12 mouse cellular contexts compared by ENCODE assay signal in genomic region chr6:66399091-66399755, GRCm38 (mm10).
DNase-seq lines count a peak whose midpoint lies in the region; ATAC-seq and TF ChIP-seq lines count a peak whose summit lies in the region.
"Had no signal": no experiment of that assay in that cellular context is flagged by ENCODE, and none has a peak within 500 bp of the region (broad histone marks: within the 10 kb centered on the region; RNA-seq: fewer than 3 reads in every experiment).

No protein-coding gene starts in this region.

- DNase-seq in right cerebral cortex, postnatal 10 days (ENCODE audit: low spot score in 2 of 2) = peak; percentile 33
- DNase-seq in right cerebral cortex, adult 2 months (ENCODE audit: low spot score in 2 of 2) = no peak
- DNase-seq in forebrain, postnatal 0 days = peak; percentile 46
- peak; percentile 77 for DNase-seq in midbrain, embryonic 11.5 days (ENCODE audit: low spot score, missing footprints)
- DNase-seq in yolk sac, embryonic 10.5 days (ENCODE audit: low spot score) = peak; percentile 4
- DNase-seq in c-Kit-positive CD71-positive TER-119-positive erythroid progenitor cells, embryonic 14.5 days (ENCODE audit: low spot score) = no peak
- DNase-seq in adrenal gland, postnatal 14 days = no peak
- DNase-seq: gastrocnemius, postnatal 36 days; lung, postnatal 10 days; right cerebral cortex, postnatal 25 days; thymus, postnatal 25 days had no signal

- H3K4me1 ChIP-seq in forebrain, postnatal 0 days (ENCODE audit: insufficient read depth) = no peaks in the 10 kb centered on the region
- H3K4me1 ChIP-seq in midbrain, embryonic 11.5 days (ENCODE audit: control insufficient read depth, insufficient read depth, low read length) = no peaks in the 10 kb centered on the region; the same call in 1 of the 2 replicates

- no peak overlapping the region for H3K4me2 ChIP-seq in forebrain, postnatal 0 days (ENCODE audit: low read depth)
- no peak overlapping the region for H3K4me2 ChIP-seq in midbrain, embryonic 11.5 days

- H3K27me3 ChIP-seq in forebrain, postnatal 0 days (ENCODE audit: insufficient read depth, low read length) = no peaks in the 10 kb centered on the region
- H3K27me3 ChIP-seq in midbrain, embryonic 11.5 days (ENCODE audit: control insufficient read depth, insufficient read depth, low read length) = no peaks in the 10 kb centered on the region

- no peak overlapping the region for H3K9ac ChIP-seq in forebrain, postnatal 0 days
- no peak overlapping the region for H3K9ac ChIP-seq in midbrain, embryonic 11.5 days (ENCODE audit: low read length)

- no peak for TF ChIP-seq CTCF in forebrain, postnatal 0 days (IDR thresholded peaks at IDR 0.05; ENCODE audit: low read depth)

- H3K27ac ChIP-seq in forebrain, postnatal 0 days (ENCODE audit: low read depth, low read length) = no peak overlapping the region
- H3K27ac ChIP-seq in midbrain, embryonic 11.5 days (ENCODE audit: low read depth, low read length) = no peak overlapping the region; the same call in 1 of the 2 replicates

- no peaks in the 10 kb centered on the region for H3K9me3 ChIP-seq in forebrain, postnatal 0 days (ENCODE audit: low read length)
- H3K9me3 ChIP-seq in midbrain, embryonic 11.5 days (ENCODE audit: control insufficient read depth, low read length) = no peaks in the 10 kb centered on the region

- WGBS in forebrain, postnatal 0 days = 4% methylated on average over 4 of the region's 4 CpGs
- 17% methylated on average over 4 of the region's 4 CpGs for WGBS in midbrain, embryonic 11.5 days

- H3K36me3 ChIP-seq in forebrain, postnatal 0 days (ENCODE audit: insufficient read depth) = no peaks in the 10 kb centered on the region
- no peaks in the 10 kb centered on the region for H3K36me3 ChIP-seq in midbrain, embryonic 11.5 days (ENCODE audit: control insufficient read depth, insufficient read depth, low read length)

- peak; percentile 94 for ATAC-seq in forebrain, postnatal 0 days
- peak; percentile 87 for ATAC-seq in midbrain, embryonic 11.5 days (ENCODE audit: low FRiP score)
- ATAC-seq in erythroblast, adult 5-6 weeks (replicated peaks; ENCODE audit: low FRiP score, poor library complexity, severe bottlenecking) = no peak

- H3K4me3 ChIP-seq in forebrain, postnatal 0 days (ENCODE audit: low read depth, low read length) = no peak overlapping the region
- no peak overlapping the region for H3K4me3 ChIP-seq in midbrain, embryonic 11.5 days (ENCODE audit: low read depth, low read length)

Comparison
In these comparisons a context has a peak if more than half of its experiments do, and no peak if none do; other contexts are left out.
1. DNase-seq: peak in right cerebral cortex, postnatal 10 days (2 of 2), forebrain, postnatal 0 days (single experiment), midbrain, embryonic 11.5 days (single experiment) and yolk sac, embryonic 10.5 days (single experiment); none in right cerebral cortex, adult 2 months (0 of 2), c-Kit-positive CD71-positive TER-119-positive erythroid progenitor cells, embryonic 14.5 days (single experiment) and adrenal gland, postnatal 14 days (single experiment).